Mouse (Mus musculus): ENCODE results near the gene Efcab11.

GRCm38 (mm10) chr12:99749391-99749790, 134.8 kb downstream of the Efcab11 start:
- no peak for TF ChIP-seq POLR2A (IDR thresholded peaks at IDR 0.05; ENCODE audit: borderline replicate concordance, extremely low read depth, low read depth, low read length)
- TF ChIP-seq CTCF (IDR thresholded peaks at IDR 0.05; ENCODE audit: insufficient read depth, low read length): no peak

All from lung, adult 2 months (tissue).